Mouse (Mus musculus): ENCODE measurements at regions not wholly inside any gene's neighbourhood (a gene's known extent, or its start where the extent isn't known, plus 50 kb on each side); places are given as distances from the start of the nearest gene placed in this dataset.

DNA sequence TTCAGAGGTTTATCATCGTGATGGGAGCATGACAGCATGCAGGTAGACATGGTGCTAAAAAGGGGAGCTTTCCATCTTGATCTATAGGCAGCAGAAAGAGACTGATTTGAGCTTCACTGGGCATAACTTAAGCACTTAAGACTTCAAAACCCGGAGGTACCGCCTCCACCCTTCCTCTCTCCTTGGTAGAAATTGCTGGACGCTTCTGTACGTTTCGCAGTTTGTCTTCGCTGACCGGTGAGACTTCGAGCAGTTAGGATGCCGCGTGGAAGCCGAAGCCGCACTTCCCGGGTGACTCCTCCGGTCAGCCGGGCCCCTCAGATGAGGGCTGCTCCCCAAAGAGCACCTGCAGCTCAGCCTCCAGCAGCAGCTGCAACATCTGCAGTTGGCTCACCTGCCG is 65.2 kb upstream of the Akirin2 start (continued):
- TF ChIP-seq RCOR1 (conservative IDR thresholded peaks at IDR 0.05; ENCODE audit: low read depth, low read length) (no peak), E2F4 (IDR thresholded peaks at IDR 0.05; ENCODE audit: insufficient replicate concordance, low read depth, low read length) (no peak), USF2 (conservative IDR thresholded peaks at IDR 0.05; ENCODE audit: low read depth, low read length) (no peak), KAT2A (IDR thresholded peaks at IDR 0.05; ENCODE audit: insufficient replicate concordance, low read length) (no peak)

DNA sequence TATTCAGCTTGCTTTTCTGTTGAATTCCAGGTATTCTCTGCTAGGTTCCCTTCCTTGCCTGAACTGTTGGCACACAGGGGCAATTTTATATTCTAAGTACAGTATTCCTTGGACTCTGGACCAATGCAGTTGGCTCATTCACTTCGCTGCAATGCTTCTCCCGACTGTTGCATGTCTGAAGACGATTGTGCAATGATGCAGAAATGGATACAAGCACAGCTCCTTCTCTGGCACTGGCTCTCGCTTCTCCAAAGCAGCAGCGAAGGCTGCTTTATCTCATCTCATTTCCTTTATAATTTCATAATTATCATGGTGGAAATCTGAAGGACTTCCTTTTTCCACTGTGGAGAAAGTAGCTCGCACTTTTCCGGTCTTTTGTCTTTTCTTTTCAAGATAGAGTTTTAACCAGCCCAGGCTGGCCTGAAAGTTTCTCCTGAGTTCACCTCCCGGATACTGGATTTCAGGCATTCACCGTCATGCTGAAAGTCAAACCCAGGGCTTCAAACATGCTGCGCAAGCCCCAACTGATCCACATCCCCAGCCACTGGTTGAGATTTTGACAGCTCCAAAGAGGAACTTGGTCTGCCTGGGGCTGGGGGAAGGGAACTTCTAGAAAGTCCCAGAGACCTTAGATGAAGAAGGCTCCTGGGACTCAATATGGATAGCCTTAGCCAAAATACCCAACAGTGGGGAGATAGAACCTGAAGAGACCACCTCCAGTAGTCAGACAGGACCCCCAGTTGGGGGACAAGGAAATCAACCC is 55.6 kb upstream of the Akirin2 start:
- H3K4me2 ChIP-seq (ENCODE audit: insufficient read depth, low read depth, poor library complexity, severe bottlenecking) = no peak overlapping the region
- H3K4me1 ChIP-seq (ENCODE audit: control insufficient read depth in 1 of 2, insufficient read depth in 2 of 2) = peaks cover 0 to 9% of the 10 kb centered on the region in 2 experiments; a peak in 2 of 4 replicates
- in situ Hi-C loops (cut with MboI; ENCODE audit: low pct_ligation_motif_present, low pct_unique_long_range_greater_than_20kb, low sequenced_read_pairs) = no loop called here
- H3K79me2 ChIP-seq (replicated peaks; ENCODE audit: control insufficient read depth, extremely low read depth, insufficient read depth, poor library complexity, severe bottlenecking) = no peaks in the 10 kb centered on the region
- no peak overlapping the region for H3K9ac ChIP-seq (ENCODE audit: insufficient read depth, low read depth)
- no peak for TF ChIP-seq JUND (conservative IDR thresholded peaks at IDR 0.05; ENCODE audit: low read depth, low read length)
- TF ChIP-seq PAX5 (IDR thresholded peaks at IDR 0.05; ENCODE audit: low read length) = no peak
- no peak for TF ChIP-seq TBP (conservative IDR thresholded peaks at IDR 0.05; ENCODE audit: low read depth, low read length)
- no peak for TF ChIP-seq ZMIZ1 (IDR thresholded peaks at IDR 0.05; ENCODE audit: low read depth, low read length)
- TF ChIP-seq MXI1 (IDR thresholded peaks at IDR 0.05; ENCODE audit: low read depth, low read length) = no peak
- no peak for TF ChIP-seq MAX (IDR thresholded peaks at IDR 0.05; ENCODE audit: low read length)
- TF ChIP-seq GABPA (IDR thresholded peaks at IDR 0.05; ENCODE audit: insufficient replicate concordance, low read depth, low read length) = no peak
- TF ChIP-seq HCFC1 (IDR thresholded peaks at IDR 0.05; ENCODE audit: low read depth, low read length) = no peak
- no peak for TF ChIP-seq JUN (IDR thresholded peaks at IDR 0.05; ENCODE audit: insufficient read depth, low read depth, low read length)
- no peak for TF ChIP-seq EP300 (IDR thresholded peaks at IDR 0.05; ENCODE audit: low read length)
- no peak for TF ChIP-seq CHD2 (IDR thresholded peaks at IDR 0.05; ENCODE audit: low read length)
- TF ChIP-seq RAD21 (IDR thresholded peaks at IDR 0.05; ENCODE audit: low read depth, low read length) = no peak
- no peak for TF ChIP-seq POLR2A (IDR thresholded peaks at IDR 0.05; ENCODE audit: low read depth, low read length)
- no peak for TF ChIP-seq USF1 (IDR thresholded peaks at IDR 0.05; ENCODE audit: low read depth, low read length)
- TF ChIP-seq POLR2AphosphoS2 (IDR thresholded peaks at IDR 0.05; ENCODE audit: low read depth, low read length) = no peak
- peaks cover 4% of the 10 kb centered on the region for H3K9me3 ChIP-seq (replicated peaks; ENCODE audit: low read length)
- no peak for DNase-seq (ENCODE audit: extremely low read depth)
- dilution Hi-C loops (cut with MboI; ENCODE audit: extremely low pct_ligation_motif_present, extremely low pct_unique_long_range_greater_than_20kb, low sequenced_read_pairs) = no loop called here
- H3K27me3 ChIP-seq (replicated peaks) = no peaks in the 10 kb centered on the region
- no peak overlapping the region for H3K27ac ChIP-seq (ENCODE audit: insufficient read depth, low read depth)
- H3K4me3 ChIP-seq (replicated peaks in 1 of 3; ENCODE audit: low read depth in 2 of 3, low read length in 2 of 3, poor library complexity in 1 of 3) = no peak overlapping the region
- H3K36me3 ChIP-seq (replicated peaks in 1 of 2; ENCODE audit: control insufficient read depth in 1 of 2, insufficient read depth in 1 of 2, low read length in 1 of 2) = no peaks in the 10 kb centered on the region

DNA sequence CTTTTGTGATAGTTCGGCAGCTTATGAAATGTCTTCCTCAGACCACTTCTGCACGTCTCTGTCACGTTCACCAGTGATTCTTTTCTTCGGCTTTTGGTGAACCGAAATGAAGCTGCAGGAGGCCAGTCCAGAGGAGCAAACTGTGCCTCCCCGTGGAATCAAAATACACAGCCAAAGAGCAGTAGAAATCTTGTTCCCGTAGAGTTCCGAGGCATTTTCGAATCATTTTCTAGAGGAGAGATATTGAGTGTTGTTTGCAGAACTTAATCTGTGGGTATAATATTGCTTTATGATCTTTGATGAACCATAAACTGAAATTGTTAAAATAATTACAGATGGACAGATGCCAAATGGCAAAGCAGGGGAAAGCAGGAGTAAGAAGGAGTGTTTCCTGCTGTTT is 52.4 kb upstream of the Akirin2 start:
- in situ Hi-C loops (cut with MboI; ENCODE audit: low pct_ligation_motif_present, low pct_unique_long_range_greater_than_20kb, low sequenced_read_pairs) (no loop called here), dilution Hi-C loops (cut with MboI; ENCODE audit: extremely low pct_ligation_motif_present, extremely low pct_unique_long_range_greater_than_20kb, low sequenced_read_pairs) (no loop called here)
- Histone ChIP-seq H3K9me3 (replicated peaks; ENCODE audit: low read length) (peaks cover 4% of the 10 kb centered on the region), H3K27me3 (replicated peaks) (no peaks in the 10 kb centered on the region), H3K4me3 (replicated peaks in 1 of 3; ENCODE audit: low read depth in 2 of 3, low read length in 2 of 3, poor library complexity in 1 of 3) (no peak overlapping the region), H3K4me1 (ENCODE audit: control insufficient read depth in 1 of 2, insufficient read depth in 2 of 2) (peaks cover 0 to 9% of the 10 kb centered on the region in 2 experiments; a peak in 2 of 4 replicates), H3K27ac (ENCODE audit: insufficient read depth, low read depth) (no peak overlapping the region), H3K9ac (ENCODE audit: insufficient read depth, low read depth) (no peak overlapping the region), H3K79me2 (replicated peaks; ENCODE audit: control insufficient read depth, extremely low read depth, insufficient read depth, poor library complexity, severe bottlenecking) (no peaks in the 10 kb centered on the region), H3K4me2 (ENCODE audit: insufficient read depth, low read depth, poor library complexity, severe bottlenecking) (no peak overlapping the region), H3K36me3 (replicated peaks in 1 of 2; ENCODE audit: control insufficient read depth in 1 of 2, insufficient read depth in 1 of 2, low read length in 1 of 2) (no peaks in the 10 kb centered on the region)
- no peak for DNase-seq (ENCODE audit: extremely low read depth)
- no peak for TF ChIP-seq POLR2A (IDR thresholded peaks at IDR 0.05; ENCODE audit: low read depth, low read length)
- no peak for TF ChIP-seq MAFK (IDR thresholded peaks at IDR 0.05; ENCODE audit: insufficient replicate concordance, low read length)
- TF ChIP-seq BHLHE40 (IDR thresholded peaks at IDR 0.05; ENCODE audit: low read depth, low read length) = no peak
- no peak for TF ChIP-seq ZMIZ1 (IDR thresholded peaks at IDR 0.05; ENCODE audit: low read depth, low read length)
- no peak for TF ChIP-seq TCF12 (IDR thresholded peaks at IDR 0.05; ENCODE audit: low read depth, low read length)
- TF ChIP-seq MYC (IDR thresholded peaks at IDR 0.05; ENCODE audit: low read depth, low read length) = no peak
- no peak for TF ChIP-seq MAZ (IDR thresholded peaks at IDR 0.05; ENCODE audit: low read depth, low read length)
- TF ChIP-seq CHD2 (IDR thresholded peaks at IDR 0.05; ENCODE audit: low read length) = no peak
- no peak for TF ChIP-seq ETS1 (conservative IDR thresholded peaks at IDR 0.05; ENCODE audit: low read depth, low read length)
- no peak for TF ChIP-seq CHD1 (IDR thresholded peaks at IDR 0.05; ENCODE audit: low read depth, low read length)
- no peak for TF ChIP-seq JUN (IDR thresholded peaks at IDR 0.05; ENCODE audit: insufficient read depth, low read depth, low read length)
- no peak for TF ChIP-seq ZKSCAN1 (IDR thresholded peaks at IDR 0.05; ENCODE audit: borderline replicate concordance, low read depth, low read length)
- no peak for TF ChIP-seq MXI1 (IDR thresholded peaks at IDR 0.05; ENCODE audit: low read depth, low read length)
- no peak for TF ChIP-seq IRF4 (IDR thresholded peaks at IDR 0.05; ENCODE audit: low read depth, low read length)
- no peak for TF ChIP-seq E2F4 (IDR thresholded peaks at IDR 0.05; ENCODE audit: insufficient replicate concordance, low read depth, low read length)
- no peak for TF ChIP-seq USF2 (conservative IDR thresholded peaks at IDR 0.05; ENCODE audit: low read depth, low read length)
- TF ChIP-seq SMC3 (IDR thresholded peaks at IDR 0.05; ENCODE audit: low read depth, low read length) = no peak
- TF ChIP-seq KAT2A (IDR thresholded peaks at IDR 0.05; ENCODE audit: insufficient replicate concordance, low read length) = no peak
- TF ChIP-seq RCOR1 (conservative IDR thresholded peaks at IDR 0.05; ENCODE audit: low read depth, low read length) = no peak

Data from CH12.LX (cell line).